Mouse (Mus musculus) hematopoietic stem cell, adult 5-6 weeks (primary cell): ENCODE measurements around the gene Cd36. TPM values are rescaled to one million over a fixed set of nuclear protein-coding genes. Genes with fewer than 3 reads are reported as not detected.
A peak's percentile ranks its signal among the peaks of the same experiment; 100 is the strongest.

Experiments
- ATAC-seq, 2 experiments: fragments of 125-278 bp in 1 of 2; replicated peaks in 1 of 2; 2 replicates each; pipeline ENCODE4 v1.8.0; 2016 to 2017; ENCODE audit warnings: inconsistent platforms in 2 of 2, mild to moderate bottlenecking in 2 of 2, moderate number of reproducible peaks in 2 of 2, low read depth in 1 of 2, moderate TSS enrichment in 1 of 2; ENCODE audit not compliant: low FRiP score in 2 of 2, poor library complexity in 2 of 2, severe bottlenecking in 2 of 2, insufficient read depth in 1 of 2, low TSS enrichment in 1 of 2
- total RNA-seq: library from RNA; stranded (forward); fragments of 172-1452, 232-1000 nt; gene quantifications from 2 replicates; pipeline ENCODE4 v1.2.3, GENCODE M21; 2017

Gene Cd36
- total RNA-seq, 1 experiment from 2014 or later = 3.9 TPM

DNA sequence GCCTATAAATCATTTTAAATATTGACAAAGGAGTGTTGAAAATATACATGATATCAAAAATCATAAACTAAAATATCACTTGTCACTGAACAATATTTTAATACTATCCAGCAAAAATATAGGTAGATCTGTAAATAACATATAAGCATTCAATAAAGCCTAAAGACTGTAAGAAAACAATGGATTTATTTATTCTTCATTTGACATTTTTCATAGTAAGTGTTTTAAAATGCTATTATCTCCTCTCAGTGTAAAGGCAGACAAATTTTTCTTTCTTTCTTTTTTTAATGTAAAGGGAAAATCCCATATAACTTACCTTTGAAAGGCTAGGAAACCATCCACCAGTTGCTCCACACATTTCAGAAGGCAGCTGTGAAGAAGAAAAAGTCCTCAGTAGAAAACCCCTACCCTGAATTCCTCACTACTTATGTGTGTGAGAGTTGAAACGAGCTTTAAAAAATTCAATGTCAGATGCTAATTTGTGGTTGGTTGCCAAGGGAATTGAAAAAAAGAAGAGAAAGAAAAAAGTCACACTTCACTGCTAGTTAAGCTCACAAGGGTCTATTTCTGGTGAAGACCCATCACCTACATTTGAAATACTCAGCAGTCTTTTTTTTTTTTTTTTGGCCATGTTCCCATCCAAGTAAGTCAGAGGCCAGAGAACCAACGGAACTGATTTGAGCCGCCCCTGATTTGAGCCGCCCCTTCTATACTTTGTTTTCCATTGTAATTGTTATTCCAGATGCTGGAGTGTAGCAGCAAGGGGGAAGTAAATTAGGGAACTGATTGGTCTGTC is 53.1 kb downstream of the Cd36 start:
- ATAC-seq = no peak

DNA sequence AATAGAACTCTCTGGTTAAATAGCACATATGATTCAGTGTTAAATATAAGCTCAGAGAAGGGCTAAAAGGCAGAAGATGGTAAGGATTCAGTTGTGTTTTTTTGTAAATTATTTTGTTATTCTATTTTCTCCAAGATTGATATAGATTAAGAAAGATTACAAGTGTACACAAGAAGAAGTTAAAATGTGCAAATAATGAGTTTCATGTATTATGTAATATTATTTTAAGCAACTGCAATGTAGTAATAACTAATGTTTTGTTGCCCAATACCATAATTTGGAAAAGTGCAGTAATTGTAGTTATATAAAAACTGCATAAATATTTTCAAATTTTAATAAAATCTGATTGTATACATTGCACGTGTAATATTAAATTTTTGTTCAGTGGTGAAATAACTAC is 54.8 kb downstream of the Cd36 start:
- ATAC-seq = no peak

DNA sequence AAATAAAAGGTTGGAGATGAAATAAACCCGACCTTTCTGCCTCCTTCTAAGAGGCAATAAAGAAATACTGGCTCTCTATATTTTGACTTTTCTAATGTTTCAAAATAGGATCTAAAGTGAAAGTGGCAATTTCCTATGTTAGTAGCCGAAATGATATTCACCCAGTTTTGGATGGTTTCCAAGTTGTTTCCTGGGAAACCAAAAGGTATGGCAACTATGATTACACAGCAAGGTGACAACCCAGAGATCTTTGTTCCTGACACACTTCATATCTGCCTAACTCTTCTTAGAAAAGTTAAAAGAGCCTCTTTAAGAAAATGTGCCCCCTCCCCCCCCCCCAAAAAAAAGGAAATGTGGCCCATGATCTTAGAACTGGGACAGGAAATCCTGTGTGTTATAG is 58.1 kb downstream of the Cd36 start:
- peak; percentile 42 to 47; a peak in 3 of 4 replicates for ATAC-seq

DNA sequence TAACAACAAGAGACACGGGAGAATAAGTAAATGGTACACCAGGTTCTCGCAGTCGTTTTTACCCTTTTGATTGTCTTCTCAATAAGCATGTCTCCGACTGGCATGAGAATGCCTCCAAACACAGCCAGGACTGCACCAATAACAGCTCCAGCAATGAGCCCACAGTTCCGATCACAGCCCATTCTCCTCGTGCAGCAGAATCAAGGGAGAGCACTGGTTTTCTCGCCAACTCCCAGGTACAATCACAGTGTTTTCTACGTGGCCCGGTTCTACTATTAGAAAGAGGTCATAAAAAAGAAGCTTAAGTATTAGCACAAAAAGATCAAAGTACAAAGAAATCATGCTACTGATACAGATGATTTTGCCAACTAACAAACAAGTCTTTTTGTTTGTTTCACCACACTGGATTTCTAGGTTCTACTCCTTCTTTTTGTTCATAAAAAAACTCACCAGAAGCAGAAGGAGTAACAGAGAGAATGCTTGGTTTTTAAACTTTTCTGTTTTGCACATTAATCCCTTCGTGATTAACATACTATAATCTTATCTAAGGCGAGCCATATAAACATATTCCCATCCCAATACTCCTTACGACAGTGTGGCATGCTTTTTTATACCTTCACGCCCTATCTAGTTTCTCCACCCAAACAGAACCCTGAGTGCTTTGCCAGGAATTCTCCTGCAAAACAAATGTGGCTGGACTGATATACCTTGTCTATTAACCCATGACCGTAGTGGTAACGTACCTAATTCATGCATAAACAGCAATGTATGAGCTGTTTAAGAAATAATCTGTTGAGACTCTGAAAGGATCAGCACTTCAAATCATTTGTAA is 59.7 kb downstream of the Cd36 start:
- ATAC-seq = peak in 1 of 2 experiments; percentile 48; a peak in 1 of 4 replicates

DNA sequence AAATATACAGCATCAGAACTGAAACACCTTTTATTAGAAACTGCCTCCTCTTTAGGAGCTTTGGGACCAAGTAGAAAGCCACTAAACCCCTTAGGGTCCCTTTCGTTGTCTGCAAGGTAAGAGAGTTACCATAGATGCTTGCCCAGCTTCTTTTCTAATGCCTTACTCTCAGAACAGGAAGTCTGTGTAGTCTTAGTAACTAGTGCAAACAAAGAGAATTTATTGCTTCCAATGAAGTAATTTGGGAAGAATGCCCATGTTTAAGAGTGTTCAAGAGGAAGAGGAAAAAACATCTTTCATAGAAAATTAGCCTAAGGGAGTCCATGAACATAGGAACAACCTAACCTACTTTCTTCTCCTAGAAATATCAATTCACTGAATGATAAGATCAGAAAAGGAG is 67.2 kb downstream of the Cd36 start:
- peak; percentile 85 to 89 for ATAC-seq

DNA sequence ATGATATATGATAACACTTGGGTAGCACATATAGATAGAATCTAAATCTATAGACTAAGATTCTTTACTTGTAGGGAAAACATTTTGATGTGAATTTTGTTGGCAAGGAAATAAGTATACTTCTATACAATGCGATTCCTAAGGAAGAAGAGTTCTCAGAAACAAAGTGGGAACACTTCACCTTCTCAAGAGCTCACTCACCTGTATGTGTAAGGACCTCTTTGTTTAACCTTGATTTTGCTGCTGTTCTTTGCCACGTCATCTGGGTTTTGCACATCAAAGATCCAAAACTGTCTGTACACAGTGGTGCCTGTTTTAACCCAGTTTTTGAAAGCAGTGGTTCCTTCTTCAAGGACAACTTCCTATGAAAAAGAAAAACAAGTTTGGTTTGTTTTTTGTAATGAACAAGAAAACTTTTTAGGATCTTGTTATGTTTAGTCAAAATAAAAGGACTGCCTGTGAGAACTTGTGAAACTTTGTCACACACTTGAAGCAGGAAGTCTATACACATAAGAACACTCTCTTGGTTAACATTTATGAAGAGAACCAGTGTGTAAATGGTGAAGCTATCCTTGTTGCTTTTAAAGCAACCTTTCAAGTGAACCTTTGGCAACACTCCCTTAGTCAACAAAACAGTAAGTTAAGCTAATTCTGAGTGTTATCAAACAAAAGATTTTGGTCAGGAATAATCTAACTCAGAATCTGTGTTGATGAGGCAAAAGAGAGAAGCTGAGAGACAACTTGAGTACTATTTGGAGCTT is 68.2 kb downstream of the Cd36 start:
- no peak for ATAC-seq

DNA sequence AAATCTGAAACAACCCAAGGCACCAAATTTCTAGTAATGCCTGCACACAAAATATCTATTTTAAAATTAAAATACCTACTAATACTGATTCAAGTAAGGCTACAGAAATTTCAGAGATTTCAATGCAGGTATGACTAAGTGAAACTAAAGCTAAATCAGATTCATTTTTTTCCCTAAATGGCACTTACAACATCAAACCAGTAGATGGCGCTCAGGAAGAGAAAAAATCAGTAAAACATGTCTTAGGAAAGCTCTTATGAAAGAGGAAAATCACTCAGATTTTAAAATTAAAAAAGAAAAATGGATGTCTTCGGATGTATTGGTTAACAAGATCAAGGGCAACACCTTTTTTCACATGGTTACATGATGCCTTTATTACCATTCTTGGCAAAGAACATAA is 72.4 kb downstream of the Cd36 start:
- ATAC-seq = peak; percentile 37 to 51; a peak in 2 of 4 replicates

GRCm38 (mm10) chr5:17810336-17810735 is 78.3 kb downstream of the Cd36 start:
- no peak for ATAC-seq

- no peak for ATAC-seq
These were observed 81.7 kb downstream of the Cd36 start for GRCm38 (mm10) chr5:17806774-17807377.

DNA sequence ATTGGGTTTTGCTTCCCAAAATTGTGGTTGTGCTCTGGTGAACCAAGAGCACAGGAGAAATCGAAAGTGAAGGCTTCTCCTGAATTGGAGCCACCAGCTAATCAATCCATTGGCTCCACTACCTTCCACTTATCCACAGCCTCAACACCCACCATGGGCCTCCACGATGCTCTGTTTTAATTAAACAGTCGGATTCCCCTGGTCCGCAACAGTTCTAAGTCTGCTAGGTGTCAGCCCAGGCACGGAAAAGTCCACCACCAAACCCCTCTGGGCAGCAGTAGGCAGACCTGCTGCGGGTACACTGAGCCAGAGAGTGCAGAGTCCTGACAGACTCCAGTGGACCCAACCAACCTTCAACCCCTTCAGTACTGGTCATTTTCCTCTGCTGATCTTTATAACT is 112.0 kb downstream of the Cd36 start:
- 0 out of 4 replicates have a peak, but pooled peaks of 1 of the 2 experiments have one; percentile 45 for ATAC-seq

GRCm38 (mm10) chr5:17770328-17770727 is 118.3 kb downstream of the Cd36 start:
- peak in 1 of 2 experiments; percentile 62; a peak in 1 of 4 replicates for ATAC-seq

DNA sequence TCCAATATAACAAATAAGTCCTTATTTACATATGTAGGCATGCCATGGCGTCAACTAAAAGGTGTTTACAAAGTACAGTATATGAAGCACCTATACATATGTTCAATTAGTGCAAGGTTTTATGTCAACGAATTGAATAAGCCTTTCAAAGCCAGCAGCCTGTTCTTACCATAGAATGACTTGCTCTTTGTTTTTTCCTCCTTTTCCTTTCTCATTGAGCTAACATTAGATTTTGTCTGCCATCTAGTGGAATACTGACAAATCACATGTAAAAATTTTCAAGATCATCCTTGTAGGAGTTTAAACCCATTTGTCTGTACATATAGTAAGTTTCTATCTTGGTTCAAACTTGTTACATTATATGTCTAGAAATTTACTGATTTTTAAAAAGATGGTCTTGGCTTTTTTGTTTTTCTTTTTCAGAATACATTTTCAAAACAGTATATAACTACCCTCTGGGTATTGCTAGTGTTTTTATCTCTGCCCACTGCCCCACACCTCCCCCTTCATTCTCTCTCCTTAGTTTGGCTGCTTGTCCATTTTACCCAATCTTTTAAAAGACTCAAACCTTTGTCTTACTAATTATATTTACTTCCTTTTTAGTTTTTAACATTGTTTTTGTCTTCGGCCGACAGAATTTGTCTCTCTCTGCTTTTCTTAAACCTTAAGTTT is 122.5 kb downstream of the Cd36 start:
- peak; percentile 69 to 73 for ATAC-seq

GRCm38 (mm10) chr5:17753471-17754005 is 135.1 kb downstream of the Cd36 start:
- ATAC-seq = no peak

- no peak for ATAC-seq
These were observed 140.3 kb downstream of the Cd36 start for GRCm38 (mm10) chr5:17748293-17748692.

- no peak for ATAC-seq
These were observed 141.5 kb downstream of the Cd36 start for GRCm38 (mm10) chr5:17747143-17747542.

GRCm38 (mm10) chr5:17746520-17746919 is 142.1 kb downstream of the Cd36 start:
- no peak for ATAC-seq

GRCm38 (mm10) chr5:17739805-17740204 is 148.8 kb downstream of the Cd36 start:
- no peak for ATAC-seq
